Mouse (Mus musculus) forebrain, embryonic 13.5 days (tissue): Measurements from ENCODE around the gene Slc16a10. TPM values are rescaled to one million over a fixed set of nuclear protein-coding genes. Genes with fewer than 3 reads are reported as not detected.

Experiments
- ATAC-seq: fragments of 200-750 bp; cut with Nextera tagmentation; 2 replicates; pipeline ENCODE4 v1.8.0; 2017
- H3K27ac ChIP-seq: fragments of 300-500 bp; sonication (generic); 2 replicates; pipeline ENCODE4 v1.5.1; 2015; ENCODE audit warnings: inconsistent platforms, mild to moderate bottlenecking, moderate library complexity
- H3K27me3 ChIP-seq: fragments of 300-500 bp; sonication (generic); 2 replicates; pipeline ENCODE4 v1.6.1; 2015; ENCODE audit warnings: mild to moderate bottlenecking, inconsistent platforms
- H3K36me3 ChIP-seq: fragments of 300-500 bp; sonication (generic); 2 replicates; pipeline ENCODE4 v1.6.1; 2015; ENCODE audit warnings: mild to moderate bottlenecking, inconsistent platforms; ENCODE audit not compliant: poor library complexity, severe bottlenecking
- H3K4me1 ChIP-seq: fragments of 300-500 bp; sonication (generic); 2 replicates; pipeline ENCODE4 v1.6.1; 2015; ENCODE audit warnings: inconsistent platforms
- H3K4me2 ChIP-seq: fragments of 300-500 bp; sonication (generic); 2 replicates; pipeline ENCODE4 v1.6.1; 2015; ENCODE audit warnings: inconsistent platforms, mild to moderate bottlenecking, moderate library complexity
- H3K4me3 ChIP-seq: fragments of 300-500 bp; sonication (generic); 2 replicates; pipeline ENCODE4 v1.5.1; 2015; ENCODE audit warnings: mild to moderate bottlenecking, inconsistent platforms
- H3K9ac ChIP-seq: fragments of 300-500 bp; sonication (generic); 2 replicates; pipeline ENCODE4 v1.6.1; 2015; ENCODE audit warnings: mild to moderate bottlenecking, inconsistent platforms
- H3K9me3 ChIP-seq: fragments of 300-500 bp; sonication (generic); replicated peaks from 2 replicates; pipeline ENCODE4 v1.6.1; 2016; ENCODE audit warnings: inconsistent platforms
- WGBS: fragments of 180-500 bp; shearing (Covaris S2); methylation state at CpG from one replicate; pipeline ENCODE4 v1.1.7; 2015; 5-methylcytosine and 5-hydroxymethylcytosine counted together
- polyA plus RNA-seq: library from polyadenylated mRNA; unstranded; fragments of >200 nt; fragmentation: Nextera tagmentation; extraction: Ambion mirVana; gene quantifications from 2 replicates; pipeline ENCODE4 v1.2.1, GENCODE M21; 2015

Slc16a10 gene
- polyA plus RNA-seq, 1 experiment from 2014 or later = 3.1 TPM

GRCm38 (mm10) chr10:40169566-40169965, 27.5 kb upstream of the Slc16a10 start:
- H3K9me3 ChIP-seq = no peaks in the 10 kb centered on the region
- no peaks in the 10 kb centered on the region for H3K27me3 ChIP-seq
- 88% methylated on average over 10 of the region's 10 CpGs for WGBS
- no peak overlapping the region for H3K4me3 ChIP-seq
- H3K9ac ChIP-seq = no peak overlapping the region
- H3K4me2 ChIP-seq = no peak overlapping the region
- H3K36me3 ChIP-seq = no peaks in the 10 kb centered on the region
- no peak overlapping the region for H3K27ac ChIP-seq
- ATAC-seq = no peak
- H3K4me1 ChIP-seq = no peaks in the 10 kb centered on the region

- Histone ChIP-seq H3K9ac (no peak overlapping the region), H3K9me3 (no peaks in the 10 kb centered on the region), H3K27ac (no peak overlapping the region), H3K4me1 (no peaks in the 10 kb centered on the region), H3K4me3 (no peak overlapping the region), H3K27me3 (no peaks in the 10 kb centered on the region), H3K36me3 (no peaks in the 10 kb centered on the region), H3K4me2 (no peak overlapping the region)
- no peak for ATAC-seq
- WGBS = 90% methylated on average over 7 of the region's 7 CpGs
Measured at GRCm38 (mm10) chr10:40169088-40169487, 27.0 kb upstream of the Slc16a10 start.

- WGBS = 91% methylated on average over 27 of the region's 27 CpGs
Measured at GRCm38 (mm10) chr10:40164421-40165386, 22.6 kb upstream of the Slc16a10 start.

GRCm38 (mm10) chr10:40163914-40164313, 21.9 kb upstream of the Slc16a10 start:
- WGBS = 94% methylated on average over 13 of the region's 13 CpGs
- no peak overlapping the region for H3K27ac ChIP-seq
- no peak for ATAC-seq
- H3K36me3 ChIP-seq = no peaks in the 10 kb centered on the region
- H3K9ac ChIP-seq = no peak overlapping the region
- H3K9me3 ChIP-seq = no peaks in the 10 kb centered on the region
- no peak overlapping the region for H3K4me3 ChIP-seq
- H3K4me2 ChIP-seq = no peak overlapping the region
- no peaks in the 10 kb centered on the region for H3K27me3 ChIP-seq
- no peaks in the 10 kb centered on the region for H3K4me1 ChIP-seq

More at GRCm38 (mm10) chr10:40164421-40165386, 22.6 kb upstream of the Slc16a10 start:
- Histone ChIP-seq H3K27ac (no peak overlapping the region), H3K36me3 (no peaks in the 10 kb centered on the region), H3K4me1 (no peaks in the 10 kb centered on the region), H3K9ac (no peak overlapping the region), H3K27me3 (no peaks in the 10 kb centered on the region), H3K9me3 (no peaks in the 10 kb centered on the region), H3K4me3 (no peak overlapping the region), H3K4me2 (no peak overlapping the region)
- ATAC-seq = no peak

GRCm38 (mm10) chr10:40163338-40163737, 21.3 kb upstream of the Slc16a10 start:
- Histone ChIP-seq H3K4me1 (no peaks in the 10 kb centered on the region), H3K4me2 (no peak overlapping the region), H3K9ac (no peak overlapping the region), H3K27me3 (no peaks in the 10 kb centered on the region), H3K9me3 (no peaks in the 10 kb centered on the region), H3K27ac (no peak overlapping the region), H3K4me3 (no peak overlapping the region), H3K36me3 (no peaks in the 10 kb centered on the region)
- 91% methylated on average over 8 of the region's 8 CpGs for WGBS
- no peak for ATAC-seq

GRCm38 (mm10) chr10:40161701-40162255, 19.7 kb upstream of the Slc16a10 start:
- Histone ChIP-seq H3K4me3 (no peak overlapping the region), H3K9ac (no peak overlapping the region), H3K9me3 (no peaks in the 10 kb centered on the region), H3K36me3 (no peaks in the 10 kb centered on the region), H3K27me3 (no peaks in the 10 kb centered on the region), H3K27ac (no peak overlapping the region), H3K4me1 (no peaks in the 10 kb centered on the region), H3K4me2 (no peak overlapping the region)
- 88% methylated on average over 5 of the region's 5 CpGs for WGBS
- ATAC-seq = no peak

- no peaks in the 10 kb centered on the region for H3K9me3 ChIP-seq
- no peak overlapping the region for H3K4me3 ChIP-seq
- 86% methylated on average over 2 of the region's 2 CpGs for WGBS
- H3K27me3 ChIP-seq = no peaks in the 10 kb centered on the region
- no peak overlapping the region for H3K4me2 ChIP-seq
- H3K36me3 ChIP-seq = no peaks in the 10 kb centered on the region
- H3K27ac ChIP-seq = no peak overlapping the region
- H3K9ac ChIP-seq = no peak overlapping the region
- no peak for ATAC-seq
- H3K4me1 ChIP-seq = no peaks in the 10 kb centered on the region
Measured at GRCm38 (mm10) chr10:40161236-40161635, 19.2 kb upstream of the Slc16a10 start.

GRCm38 (mm10) chr10:40152550-40152857, 10.4 kb upstream of the Slc16a10 start:
- H3K36me3 ChIP-seq = no peaks in the 10 kb centered on the region
- no peaks in the 10 kb centered on the region for H3K9me3 ChIP-seq
- H3K27me3 ChIP-seq = no peaks in the 10 kb centered on the region
- no peak overlapping the region for H3K4me2 ChIP-seq
- no peaks in the 10 kb centered on the region for H3K4me1 ChIP-seq
- no peak overlapping the region for H3K27ac ChIP-seq
- no peak overlapping the region for H3K9ac ChIP-seq
- 85% methylated on average over 4 of the region's 4 CpGs for WGBS
- H3K4me3 ChIP-seq = no peak overlapping the region
- ATAC-seq = no peak

- Histone ChIP-seq H3K4me3 (no peak overlapping the region), H3K27ac (no peak overlapping the region), H3K4me1 (no peaks in the 10 kb centered on the region), H3K36me3 (no peaks in the 10 kb centered on the region), H3K27me3 (no peaks in the 10 kb centered on the region), H3K9ac (no peak overlapping the region), H3K9me3 (no peaks in the 10 kb centered on the region), H3K4me2 (no peak overlapping the region)
- no peak for ATAC-seq
- 77% methylated on average over 8 of the region's 8 CpGs for WGBS
Measured at GRCm38 (mm10) chr10:40151852-40152549, 9.9 kb upstream of the Slc16a10 start.

- Histone ChIP-seq H3K27ac (no peak overlapping the region), H3K27me3 (no peaks in the 10 kb centered on the region)
- 94% methylated on average over 5 of the region's 5 CpGs for WGBS
Measured at GRCm38 (mm10) chr10:40149584-40150145, 7.6 kb upstream of the Slc16a10 start.

GRCm38 (mm10) chr10:40147325-40148059, 5.4 kb upstream of the Slc16a10 start:
- Histone ChIP-seq H3K4me1 (no peaks in the 10 kb centered on the region), H3K4me2 (no peak overlapping the region), H3K4me3 (no peak overlapping the region), H3K36me3 (no peaks in the 10 kb centered on the region), H3K27ac (no peak overlapping the region), H3K9me3 (no peaks in the 10 kb centered on the region), H3K27me3 (no peaks in the 10 kb centered on the region), H3K9ac (no peak overlapping the region)
- WGBS = 86% methylated on average over 8 of the region's 8 CpGs
- ATAC-seq = no peak

More at GRCm38 (mm10) chr10:40149584-40150145, 7.6 kb upstream of the Slc16a10 start:
- ATAC-seq = no peak
- no peak overlapping the region for H3K4me3 ChIP-seq
- no peak overlapping the region for H3K9ac ChIP-seq
- no peaks in the 10 kb centered on the region for H3K4me1 ChIP-seq
- H3K4me2 ChIP-seq = no peak overlapping the region
- no peaks in the 10 kb centered on the region for H3K36me3 ChIP-seq
- no peaks in the 10 kb centered on the region for H3K9me3 ChIP-seq
